Mouse (Mus musculus) bone marrow, adult 2 months (tissue): ENCODE results near the gene E130309D02Rik.

ENCODE experiments used
- CTCF ChIP-seq: fragments of 200-500 bp; IDR thresholded peaks from 2 replicates; pipeline ENCODE4 v1.5.1; 2011; ENCODE audit warnings: low read length, control low read depth; ENCODE audit not compliant: control insufficient read depth, insufficient read depth
- POLR2A ChIP-seq: fragments of 200-500 bp; IDR thresholded peaks from 2 replicates; pipeline ENCODE4 v1.6.1; 2011; ENCODE audit warnings: low read depth, mild to moderate bottlenecking, control low read depth, low read length, borderline replicate concordance; ENCODE audit not compliant: control insufficient read depth

- TF ChIP-seq CTCF (no peak), POLR2A (no peak)
These were observed 2.1 kb upstream of the E130309D02Rik start for GRCm38 (mm10) chr5:143317288-143317610.
